17 mouse cellular contexts compared by ENCODE assay signal in genomic region chr7:78954619-78955018, GRCm38 (mm10). TPM values are rescaled to one million over a fixed set of nuclear protein-coding genes. Genes with fewer than 3 reads are reported as not detected.
A peak's percentile ranks its signal among the peaks of the same experiment; 100 is the strongest.
DNase-seq lines count a peak whose midpoint lies in the region; TF ChIP-seq lines count a peak whose summit lies in the region.
"Had no signal": no experiment of that assay in that cellular context is flagged by ENCODE, and none has a peak within 500 bp of the region (broad histone marks: within the 10 kb centered on the region; RNA-seq: fewer than 3 reads in every experiment).

No protein-coding gene starts in this region.

- no peak for TF ChIP-seq CTCF in layer of hippocampus, adult 2 months (conservative IDR thresholded peaks at IDR 0.05)

- no peak overlapping the region for H3K4me3 ChIP-seq in layer of hippocampus, adult 2 months
- H3K4me3 ChIP-seq: embryonic facial prominence, embryonic 12.5 days; forebrain, embryonic 12.5 days; heart, embryonic 12.5 days; hindbrain, embryonic 10.5 days had no signal

- H3K27ac ChIP-seq in layer of hippocampus, adult 2 months = peak overlapping the region; percentile 36; the same call in 1 of the 2 replicates
- H3K27ac ChIP-seq: embryonic facial prominence, embryonic 12.5 days; forebrain, embryonic 12.5 days; hindbrain, embryonic 10.5 days; hindbrain, embryonic 14.5 days had no signal

- peak; percentile 40 to 49 for DNase-seq in cerebellum, postnatal 10 days
- DNase-seq in cerebellum, adult 18-20 months = no peak
- no peak for DNase-seq in layer of hippocampus, adult 2 months (ENCODE audit: low spot score in 2 of 2)
- no peak for DNase-seq in layer of hippocampus, adult 11-12 months (ENCODE audit: low spot score)
- DNase-seq in Muller cell, postnatal 12 days (ENCODE audit: inconsistent ontology term) = peak; percentile 21
- peak; percentile 62 for DNase-seq in fibroblast of lung, adult 2 months (ENCODE audit: low read depth)
- DNase-seq in right cerebral cortex, adult 18-20 months = no peak
- no peak for DNase-seq in retina, embryonic 14.5 days (ENCODE audit: low spot score)
- DNase-seq: adrenal gland, postnatal 25 days; B cell, adult 2 months; cerebellum, adult 2 months; gastrocnemius, postnatal 14 days had no signal

RNA-seq across cellular contexts. Expression of gene Isg20, which starts 41.4 kb away (rescaled TPM):
- under 1 TPM; 0.34 to 0.49 TPM for total RNA-seq in layer of hippocampus, adult 2 months (2021)

RNA-seq across cellular contexts. Expression of gene Aen, which starts 59.0 kb away (rescaled TPM):
- 10 to 100 TPM; 20.8 to 23.7 TPM for total RNA-seq in layer of hippocampus, adult 2 months (2021)

Comparison
In these comparisons a context has a peak if more than half of its experiments do, and no peak if none do; other contexts are left out.
1. DNase-seq: peak in cerebellum, postnatal 10 days (2 of 2), Muller cell, postnatal 12 days (single experiment) and fibroblast of lung, adult 2 months (single experiment); none in cerebellum, adult 18-20 months (0 of 2), layer of hippocampus, adult 2 months (0 of 2), layer of hippocampus, adult 11-12 months (single experiment), right cerebral cortex, adult 18-20 months (single experiment) and retina, embryonic 14.5 days (single experiment).